Mouse (Mus musculus) liver, embryonic 14.5 days (tissue): ENCODE results near the gene Ankrd33b.

Experiments used
- CTCF ChIP-seq: IDR thresholded peaks from 2 replicates; pipeline ENCODE4 v1.5.1; 2016; ENCODE audit warnings: antibody characterized with exemption, low read depth, control low read depth
- EP300 ChIP-seq: IDR thresholded peaks from 2 replicates; pipeline ENCODE4 v1.6.1; 2016; ENCODE audit warnings: antibody characterized with exemption, low read depth

DNA sequence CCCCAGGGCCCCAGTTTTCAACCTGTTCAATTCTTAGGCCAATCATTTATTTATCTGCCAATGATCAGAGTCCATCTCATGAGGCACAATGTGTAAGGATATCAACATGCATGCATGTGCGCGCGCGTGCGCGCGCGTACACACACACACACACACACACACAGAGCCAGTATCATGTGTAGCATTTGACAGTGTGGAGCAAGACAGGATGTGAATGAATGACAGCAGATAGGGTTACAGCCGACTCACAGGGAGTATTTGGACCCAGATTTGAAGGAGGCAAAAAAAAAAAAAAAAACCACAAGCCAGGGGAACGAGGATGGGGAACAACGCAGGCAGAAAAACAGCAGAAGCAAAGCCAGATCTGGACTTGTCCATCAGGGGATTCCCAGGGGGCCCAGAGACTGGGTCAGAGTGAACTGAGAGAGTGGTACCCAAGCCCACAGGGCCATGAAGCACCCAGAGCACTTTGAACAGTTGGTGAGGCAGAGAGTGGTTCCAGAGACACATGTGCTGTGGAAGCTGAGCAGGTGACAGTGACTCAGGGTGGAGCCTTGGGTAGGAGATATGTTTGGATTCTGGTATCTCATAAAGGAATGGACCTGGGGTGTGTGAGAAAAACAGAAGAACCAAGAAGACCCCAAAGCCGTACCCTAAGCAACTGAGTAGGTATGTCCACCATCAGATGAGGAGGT is 41.7 kb downstream of the Ankrd33b start:
- TF ChIP-seq CTCF (no peak), EP300 (no peak)
